Mouse (Mus musculus) granulocyte monocyte progenitor cell, adult 5-6 weeks (primary cell): ENCODE measurements at regions not wholly inside any gene's neighbourhood (a gene's known extent, or its start where the extent isn't known, plus 50 kb on each side); places are given as distances from the start of the nearest gene placed in this dataset.
"Not testable (repeated sequence)": the region's sequence is repeated elsewhere in the genome, so short reads cannot be mapped to it uniquely, and the experiment has no call there.

Experiments
- ATAC-seq: replicated peaks from 2 replicates; pipeline ENCODE4 v1.8.0; 2016; ENCODE audit warnings: mild to moderate bottlenecking, moderate TSS enrichment, inconsistent platforms; ENCODE audit not compliant: poor library complexity, severe bottlenecking

GRCm38 (mm10) chr1:23316288-23316687 is 81.3 kb downstream of the Ogfrl1 start:
- not testable (repeated sequence) for ATAC-seq

GRCm38 (mm10) chr1:23314863-23315262 is 82.7 kb downstream of the Ogfrl1 start:
- not testable (repeated sequence) for ATAC-seq

GRCm38 (mm10) chr1:23292718-23293117 is 104.9 kb downstream of the Ogfrl1 start:
- no peak for ATAC-seq

- ATAC-seq, result peak; percentile 59
Observed at GRCm38 (mm10) chr1:23286741-23287140, 110.8 kb downstream of the Ogfrl1 start.

GRCm38 (mm10) chr1:23282870-23283219 is 114.7 kb downstream of the Ogfrl1 start:
- no peak for ATAC-seq

- ATAC-seq, result no peak
Observed at GRCm38 (mm10) chr1:23282215-23282869, 115.2 kb downstream of the Ogfrl1 start.

GRCm38 (mm10) chr1:23279827-23280226 is 117.7 kb downstream of the Ogfrl1 start:
- ATAC-seq, result no peak

GRCm38 (mm10) chr1:23272077-23272476 is 125.5 kb downstream of the Ogfrl1 start:
- ATAC-seq, result no peak

GRCm38 (mm10) chr1:23270910-23271822 is 126.4 kb downstream of the Ogfrl1 start:
- no peak for ATAC-seq

- ATAC-seq, result no peak
Observed at GRCm38 (mm10) chr1:23268062-23268461, 129.5 kb downstream of the Ogfrl1 start.

- no peak for ATAC-seq
Observed at GRCm38 (mm10) chr1:23265556-23266232, 131.9 kb downstream of the Ogfrl1 start.

GRCm38 (mm10) chr1:23264251-23264650 is 133.3 kb downstream of the Ogfrl1 start:
- ATAC-seq, result no peak

GRCm38 (mm10) chr1:23263798-23264197 is 133.8 kb downstream of the Ogfrl1 start:
- no peak for ATAC-seq

GRCm38 (mm10) chr1:23261652-23262051 is 135.9 kb downstream of the Ogfrl1 start:
- ATAC-seq, result no peak

- no peak for ATAC-seq
Observed at GRCm38 (mm10) chr1:23257306-23257895, 140.2 kb downstream of the Ogfrl1 start.

- ATAC-seq, result peak; percentile 46
Observed at GRCm38 (mm10) chr1:23256630-23257001, 141.0 kb downstream of the Ogfrl1 start.

- ATAC-seq, result peak; percentile 98
Observed at GRCm38 (mm10) chr1:23255925-23256629, 141.5 kb downstream of the Ogfrl1 start.

GRCm38 (mm10) chr1:23254235-23254634 is 143.3 kb downstream of the Ogfrl1 start:
- ATAC-seq, result no peak

- ATAC-seq, result no peak
Observed at GRCm38 (mm10) chr1:23231522-23231921, 129.5 kb upstream of the 4933415F23Rik start.

- no peak for ATAC-seq
Observed at GRCm38 (mm10) chr1:23228478-23228877, 126.4 kb upstream of the 4933415F23Rik start.
